Mouse (Mus musculus) ES-E14 (cell line): ENCODE data around the gene Cbx2. TPM values are rescaled to one million over a fixed set of nuclear protein-coding genes. Genes with fewer than 3 reads are reported as not detected.

Source experiments
- DNase-seq: peaks from one replicate; pipeline ENCODE4 v3.0.0-alpha.2; 2013; ENCODE audit warnings: low read depth, low spot score
- H3K27ac ChIP-seq: 2 replicates; pipeline ENCODE4 v1.5.1; 2012; ENCODE audit warnings: low read depth, mild to moderate bottlenecking, low read length, moderate library complexity, mixed read lengths; ENCODE audit not compliant: poor library complexity, insufficient read depth, severe bottlenecking
- H3K36me3 ChIP-seq: 2 replicates; pipeline ENCODE4 v1.6.1; 2012; ENCODE audit warnings: mild to moderate bottlenecking, low read length, moderate library complexity, mixed read lengths; ENCODE audit not compliant: control insufficient read depth, poor library complexity, insufficient read depth, severe bottlenecking
- H3K4me1 ChIP-seq, 2 experiments: fragments of 150-350 bp in 1 of 2; sonication (generic) in 1 of 2; 2 replicates each; pipeline ENCODE4 v1.6.1; 2012; ENCODE audit warnings: low read length in 2 of 2, mild to moderate bottlenecking in 1 of 2, mixed read lengths in 1 of 2; ENCODE audit not compliant: control insufficient read depth in 2 of 2, insufficient read depth in 2 of 2, poor library complexity in 1 of 2
- H3K4me3 ChIP-seq, 2 experiments: fragments of 150-350 bp in 1 of 2; sonication (generic) in 1 of 2; 2 replicates each; pipeline ENCODE4 v1.5.1; 2012; ENCODE audit warnings: low read length in 2 of 2, low read depth in 1 of 2, mild to moderate bottlenecking in 1 of 2, mixed read lengths in 1 of 2; ENCODE audit not compliant: insufficient read depth in 1 of 2, poor library complexity in 1 of 2, severe bottlenecking in 1 of 2
- H3K9ac ChIP-seq: 2 replicates; pipeline ENCODE4 v1.6.1; 2012; ENCODE audit warnings: low read depth, mild to moderate bottlenecking, low read length, mixed read lengths; ENCODE audit not compliant: poor library complexity, insufficient read depth, severe bottlenecking
- H3K9me3 ChIP-seq: fragments of 150-350 bp; sonication (generic); 2 replicates; pipeline ENCODE4 v1.6.1; 2012; ENCODE audit warnings: low read depth, mild to moderate bottlenecking, low read length; ENCODE audit not compliant: control insufficient read depth, insufficient read depth
- CHD2 ChIP-seq: IDR thresholded peaks from 2 replicates; pipeline ENCODE4 v1.6.1; 2014; ENCODE audit warnings: mild to moderate bottlenecking, low read depth, low read length, inconsistent platforms
- HCFC1 ChIP-seq: IDR thresholded peaks from 2 replicates; pipeline ENCODE4 v1.6.1; 2012; ENCODE audit warnings: low read length, inconsistent platforms, borderline replicate concordance; ENCODE audit not compliant: insufficient read depth
- MAFK ChIP-seq: IDR thresholded peaks from 2 replicates; pipeline ENCODE4 v1.6.1; 2014; ENCODE audit warnings: mild to moderate bottlenecking, low read depth, low read length, inconsistent platforms; ENCODE audit not compliant: insufficient read depth
- ZC3H11A ChIP-seq: IDR thresholded peaks from 2 replicates; pipeline ENCODE4 v1.6.1; 2012; ENCODE audit warnings: low read depth, mild to moderate bottlenecking, inconsistent platforms, low read length, borderline replicate concordance
- ZNF384 ChIP-seq: IDR thresholded peaks from 2 replicates; pipeline ENCODE4 v1.6.1; 2012; ENCODE audit warnings: low read depth, low read length, inconsistent platforms
- in situ Hi-C, 2 experiments: fragments of 600-800 bp; cut with MboI; formaldehyde crosslinking; loops; one replicate each; pipeline ENCODE4 v1.15.1; 2025; ENCODE audit warnings: low sequenced_read_pairs in 2 of 2, inconsistent platforms in 1 of 2; ENCODE audit not compliant: unreplicated experiment in 2 of 2
- total RNA-seq: library from RNA; depleted of rRNA; stranded (reverse); fragments of 300-350 nt; gene quantifications from 2 replicates; pipeline ENCODE4 v1.2.3, GENCODE M21; 2012

The Cbx2 gene
- total RNA-seq, 1 experiment = 13.9 TPM

- Histone ChIP-seq H3K9me3 (no peaks in the 10 kb centered on the region), H3K36me3 (peaks cover 3% of the 10 kb centered on the region; the same call in 1 of the 2 replicates), H3K9ac (no peak overlapping the region), H3K27ac (no peak overlapping the region), H3K4me1 (peaks cover 0 to 3% of the 10 kb centered on the region in 2 experiments; a peak in 1 of 4 replicates), H3K4me3 (no peak overlapping the region)
- TF ChIP-seq ZC3H11A (no peak), CHD2 (no peak), HCFC1 (no peak), MAFK (no peak), ZNF384 (no peak)
- in situ Hi-C loops = no loop called here
- DNase-seq = no peak
Observed at GRCm38 (mm10) chr11:119021180-119021579, 1.6 kb upstream of the Cbx2 start.

GRCm38 (mm10) chr11:119022068-119022894, 481 bp upstream of the Cbx2 start:
- in situ Hi-C loops = no loop called here
- no peak for TF ChIP-seq ZC3H11A
- TF ChIP-seq CHD2 = no peak
- no peak for TF ChIP-seq MAFK
- no peak for TF ChIP-seq HCFC1
- TF ChIP-seq ZNF384 = no peak
- H3K9me3 ChIP-seq = no peaks in the 10 kb centered on the region
- H3K9ac ChIP-seq = peak overlapping the region; percentile 94
- H3K4me1 ChIP-seq = peaks cover 0 to 3% of the 10 kb centered on the region in 2 experiments; a peak in 1 of 4 replicates
- H3K4me3 ChIP-seq = peak overlapping the region; percentile 77 to 80
- DNase-seq = no peak
- H3K36me3 ChIP-seq = peaks cover 13% of the 10 kb centered on the region; the same call in 1 of the 2 replicates
- H3K27ac ChIP-seq = no peak overlapping the region

- H3K27ac ChIP-seq = no peak overlapping the region
- peaks cover 0 to 3% of the 10 kb centered on the region in 2 experiments; a peak in 1 of 4 replicates for H3K4me1 ChIP-seq
Observed at GRCm38 (mm10) chr11:119023616-119023980, 836 bp downstream of the Cbx2 start.

GRCm38 (mm10) chr11:119024260-119024659, 1.5 kb downstream of the Cbx2 start:
- Histone ChIP-seq H3K4me3 (peak overlapping the region in 1 of 2 experiments; percentile 85; a peak in 2 of 4 replicates), H3K36me3 (peaks cover 31% of the 10 kb centered on the region), H3K9ac (no peak overlapping the region), H3K4me1 (peaks cover 0 to 3% of the 10 kb centered on the region in 2 experiments; a peak in 1 of 4 replicates), H3K9me3 (no peaks in the 10 kb centered on the region), H3K27ac (no peak overlapping the region)
- TF ChIP-seq ZNF384 = no peak
- TF ChIP-seq MAFK = no peak
- no peak for TF ChIP-seq CHD2
- TF ChIP-seq ZC3H11A = no peak
- TF ChIP-seq HCFC1 = no peak
- DNase-seq = no peak
- in situ Hi-C loops = no loop called here

More at GRCm38 (mm10) chr11:119023616-119023980, 836 bp downstream of the Cbx2 start:
- in situ Hi-C loops = no loop called here
- DNase-seq = no peak
- peak overlapping the region; percentile 80 to 85 for H3K4me3 ChIP-seq
- peaks cover 24% of the 10 kb centered on the region for H3K36me3 ChIP-seq
- no peaks in the 10 kb centered on the region for H3K9me3 ChIP-seq
- peak overlapping the region; percentile 94 for H3K9ac ChIP-seq
- TF ChIP-seq MAFK (no peak), HCFC1 (no peak), ZNF384 (no peak), ZC3H11A (no peak), CHD2 (no peak)
